20 mouse cellular contexts compared by ENCODE assay signal in the genomic region with DNA sequence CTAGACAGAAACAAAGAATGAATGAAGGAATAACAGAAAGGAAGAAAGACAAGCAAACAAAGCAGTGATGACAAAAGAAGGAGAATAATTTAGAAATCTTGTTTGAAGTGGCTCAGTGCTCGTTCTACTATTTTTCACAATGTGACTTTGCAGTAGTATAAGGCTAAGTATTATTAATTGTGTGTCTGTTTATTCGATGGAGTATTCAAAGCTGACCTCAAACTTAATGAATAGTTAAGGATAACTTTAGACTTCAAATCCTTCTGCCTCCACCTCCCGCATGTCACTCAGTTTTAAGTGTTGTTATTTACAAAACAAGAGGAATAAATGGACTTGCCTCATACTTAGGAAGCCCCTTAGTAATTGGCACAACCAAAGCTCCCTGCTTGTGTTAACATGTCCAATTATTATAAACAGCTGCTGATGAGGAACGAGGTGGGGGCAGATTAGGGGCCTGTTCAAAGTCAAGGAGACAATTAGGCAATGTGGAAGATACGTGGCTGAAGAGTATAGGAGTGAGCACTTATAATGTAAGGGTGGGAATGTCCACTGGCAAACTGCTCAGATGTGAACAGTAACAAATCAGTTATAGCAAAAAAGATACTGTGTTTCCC.
DNase-seq lines count a peak whose midpoint lies in the region; ATAC-seq and TF ChIP-seq lines count a peak whose summit lies in the region.
"Had no signal": no experiment of that assay in that cellular context is flagged by ENCODE, and none has a peak within 500 bp of the region (broad histone marks: within the 10 kb centered on the region; RNA-seq: fewer than 3 reads in every experiment).

No protein-coding gene starts in this region.

- ATAC-seq in forebrain, embryonic 14.5 days = no peak
- ATAC-seq in forebrain, embryonic 15.5 days (replicated peaks) = no peak
- peak; percentile 70; the same call in 1 of the 2 replicates for ATAC-seq in lung, embryonic 15.5 days (ENCODE audit: borderline replicate concordance, extremely low read depth, low FRiP score, low TSS enrichment)
- ATAC-seq in kidney, embryonic 14.5 days (ENCODE audit: low FRiP score, low TSS enrichment) = no peak
- ATAC-seq: forebrain, postnatal 0 days had no signal

- no peak for TF ChIP-seq POLR2A in lung, adult 2 months (IDR thresholded peaks at IDR 0.05; ENCODE audit: borderline replicate concordance, extremely low read depth, low read depth, low read length)

- H3K4me2 ChIP-seq in forebrain, embryonic 14.5 days (ENCODE audit: low read length) = no peak overlapping the region
- no peak overlapping the region for H3K4me2 ChIP-seq in forebrain, embryonic 15.5 days (replicated peaks)
- H3K4me2 ChIP-seq in lung, embryonic 15.5 days = no peak overlapping the region
- H3K4me2 ChIP-seq in kidney, embryonic 14.5 days (replicated peaks; ENCODE audit: low read depth, low read length) = no peak overlapping the region
- H3K4me2 ChIP-seq: embryonic facial prominence, embryonic 12.5 days; forebrain, embryonic 12.5 days had no signal

- DNase-seq in forebrain, embryonic 14.5 days (ENCODE audit: low spot score) = peak; percentile 8
- no peak for DNase-seq in lung, adult 2 months
- peak; percentile 22 for DNase-seq in retina, postnatal 1 day
- DNase-seq in retina, embryonic 14.5 days (ENCODE audit: low spot score) = no peak
- DNase-seq in limb, embryonic 10.5 days (ENCODE audit: low spot score) = peak; percentile 28
- DNase-seq: adrenal gland, adult 2 months; adrenal gland, postnatal 10 days; adrenal gland, postnatal 25 days; cerebellum, adult 11-12 months; cerebellum, adult 2 months; cerebellum, adult 9-10 months; cerebellum, postnatal 10 days; cerebellum, postnatal 25 days; forebrain, postnatal 0 days had no signal

- H3K9ac ChIP-seq in forebrain, embryonic 14.5 days (ENCODE audit: low read length) = no peak overlapping the region
- H3K9ac ChIP-seq in forebrain, embryonic 15.5 days (replicated peaks) = no peak overlapping the region
- no peak overlapping the region for H3K9ac ChIP-seq in lung, embryonic 15.5 days
- no peak overlapping the region for H3K9ac ChIP-seq in kidney, embryonic 14.5 days (ENCODE audit: low read depth, low read length)
- H3K9ac ChIP-seq: embryonic facial prominence, embryonic 12.5 days; forebrain, embryonic 12.5 days; forebrain, postnatal 0 days had no signal

- no peaks in the 10 kb centered on the region for H3K36me3 ChIP-seq in forebrain, embryonic 14.5 days (ENCODE audit: control insufficient read depth, insufficient read depth, low read length)
- H3K36me3 ChIP-seq in forebrain, embryonic 15.5 days = no peaks in the 10 kb centered on the region
- no peaks in the 10 kb centered on the region for H3K36me3 ChIP-seq in lung, embryonic 15.5 days
- H3K36me3 ChIP-seq in limb, embryonic 10.5 days = no peaks in the 10 kb centered on the region
- no peaks in the 10 kb centered on the region for H3K36me3 ChIP-seq in kidney, embryonic 14.5 days (ENCODE audit: control insufficient read depth, insufficient read depth, low read length)
- H3K36me3 ChIP-seq: embryonic facial prominence, embryonic 10.5 days; embryonic facial prominence, embryonic 12.5 days; forebrain, embryonic 12.5 days had no signal

- no peak overlapping the region for H3K27ac ChIP-seq in forebrain, embryonic 14.5 days (ENCODE audit: low read depth, low read length)
- H3K27ac ChIP-seq in forebrain, embryonic 15.5 days (replicated peaks) = no peak overlapping the region
- H3K27ac ChIP-seq in lung, embryonic 15.5 days = no peak overlapping the region
- no peak overlapping the region for H3K27ac ChIP-seq in limb, embryonic 10.5 days
- H3K27ac ChIP-seq in kidney, embryonic 14.5 days (ENCODE audit: low read depth, low read length) = no peak overlapping the region
- H3K27ac ChIP-seq: embryonic facial prominence, embryonic 10.5 days; embryonic facial prominence, embryonic 12.5 days; forebrain, embryonic 12.5 days had no signal

- no peaks in the 10 kb centered on the region for H3K4me1 ChIP-seq in forebrain, embryonic 14.5 days (ENCODE audit: control insufficient read depth, insufficient read depth, low read length)
- H3K4me1 ChIP-seq in forebrain, embryonic 15.5 days = no peaks in the 10 kb centered on the region
- H3K4me1 ChIP-seq in lung, embryonic 15.5 days = no peaks in the 10 kb centered on the region
- no peaks in the 10 kb centered on the region for H3K4me1 ChIP-seq in lung, adult 2 months (ENCODE audit: control insufficient read depth, insufficient read depth, low read length)
- H3K4me1 ChIP-seq in limb, embryonic 10.5 days = no peaks in the 10 kb centered on the region
- H3K4me1 ChIP-seq in kidney, embryonic 14.5 days (ENCODE audit: control insufficient read depth, insufficient read depth, low read length) = no peaks in the 10 kb centered on the region
- H3K4me1 ChIP-seq: embryonic facial prominence, embryonic 10.5 days; embryonic facial prominence, embryonic 12.5 days; forebrain, embryonic 12.5 days had no signal

- TF ChIP-seq CTCF in lung, adult 2 months (IDR thresholded peaks at IDR 0.05; ENCODE audit: insufficient read depth, low read length) = no peak

- H3K27me3 ChIP-seq in forebrain, embryonic 14.5 days (replicated peaks; ENCODE audit: control insufficient read depth, insufficient read depth, low read length) = no peaks in the 10 kb centered on the region
- no peaks in the 10 kb centered on the region for H3K27me3 ChIP-seq in forebrain, embryonic 15.5 days
- no peaks in the 10 kb centered on the region for H3K27me3 ChIP-seq in lung, embryonic 15.5 days
- H3K27me3 ChIP-seq in limb, embryonic 10.5 days (ENCODE audit: low read depth, poor library complexity, severe bottlenecking) = no peaks in the 10 kb centered on the region
- H3K27me3 ChIP-seq in kidney, embryonic 14.5 days (ENCODE audit: control insufficient read depth, insufficient read depth, low read length) = no peaks in the 10 kb centered on the region
- H3K27me3 ChIP-seq: embryonic facial prominence, embryonic 12.5 days; forebrain, embryonic 12.5 days had no signal

- H3K9me3 ChIP-seq in forebrain, embryonic 14.5 days (replicated peaks; ENCODE audit: control insufficient read depth, low read length) = no peaks in the 10 kb centered on the region
- no peaks in the 10 kb centered on the region for H3K9me3 ChIP-seq in forebrain, embryonic 15.5 days
- no peaks in the 10 kb centered on the region for H3K9me3 ChIP-seq in lung, embryonic 15.5 days
- H3K9me3 ChIP-seq in limb, embryonic 10.5 days (replicated peaks) = no peaks in the 10 kb centered on the region
- no peaks in the 10 kb centered on the region for H3K9me3 ChIP-seq in kidney, embryonic 14.5 days (ENCODE audit: control insufficient read depth, low read length)
- H3K9me3 ChIP-seq: embryonic facial prominence, embryonic 10.5 days; embryonic facial prominence, embryonic 12.5 days; forebrain, embryonic 12.5 days had no signal

- WGBS in forebrain, embryonic 14.5 days = 23% methylated on average over 5 of the region's 5 CpGs
- WGBS in forebrain, embryonic 15.5 days = 22% methylated on average over 5 of the region's 5 CpGs
- 34% methylated on average over 5 of the region's 5 CpGs for WGBS in lung, embryonic 15.5 days
- 60% methylated on average over 5 of the region's 5 CpGs for WGBS in lung, adult 2 months
- 64% methylated on average over 5 of the region's 5 CpGs for WGBS in limb, embryonic 10.5 days
- 79% methylated on average over 5 of the region's 5 CpGs for WGBS in kidney, embryonic 14.5 days

- no peak overlapping the region for H3K4me3 ChIP-seq in forebrain, embryonic 14.5 days (ENCODE audit: low read depth, low read length)
- H3K4me3 ChIP-seq in forebrain, embryonic 15.5 days = no peak overlapping the region
- no peak overlapping the region for H3K4me3 ChIP-seq in lung, embryonic 15.5 days
- H3K4me3 ChIP-seq in lung, adult 2 months (replicated peaks; ENCODE audit: extremely low read depth, low read depth, low read length) = no peak overlapping the region
- no peak overlapping the region for H3K4me3 ChIP-seq in limb, embryonic 10.5 days
- H3K4me3 ChIP-seq in kidney, embryonic 14.5 days (ENCODE audit: low read length) = no peak overlapping the region
- H3K4me3 ChIP-seq: embryonic facial prominence, embryonic 10.5 days; embryonic facial prominence, embryonic 12.5 days; forebrain, embryonic 12.5 days had no signal

Comparison
In these comparisons a context has a peak if more than half of its experiments do, and no peak if none do; other contexts are left out.
1. DNase-seq: peak in forebrain, embryonic 14.5 days (single experiment), retina, postnatal 1 day (single experiment) and limb, embryonic 10.5 days (single experiment); none in lung, adult 2 months (single experiment) and retina, embryonic 14.5 days (single experiment).